Mouse (Mus musculus): ENCODE results near the gene Atxn2l. TPM values are rescaled to one million over a fixed set of nuclear protein-coding genes. Genes with fewer than 3 reads are reported as not detected.

Gene Atxn2l
- polyA plus RNA-seq (2014; fragmentation: Nextera tagmentation; extraction: Ambion mirVana): 68.5 and 68.9 TPM in 2 replicates

- Histone ChIP-seq H3K4me3 (ENCODE audit: low read depth, low read length) (peak within 1 kb of the TSS; percentile 100), H3K4me1 (ENCODE audit: control insufficient read depth, insufficient read depth, low read length) (peaks cover 10% of the 10 kb centered on the region), H3K27ac (ENCODE audit: low read depth, low read length) (peak within 1 kb of the TSS; percentile 99), H3K36me3 (ENCODE audit: control insufficient read depth, insufficient read depth, low read length) (peaks cover 27% of the 10 kb centered on the region), H3K9ac (replicated peaks; ENCODE audit: low read depth, low read length) (peak within 1 kb of the TSS; percentile 100), H3K9me3 (ENCODE audit: control insufficient read depth, low read length) (no peaks in the 10 kb centered on the region), H3K4me2 (ENCODE audit: low read depth, low read length) (peak within 1 kb of the TSS; percentile 62), H3K27me3 (ENCODE audit: control insufficient read depth, insufficient read depth, low read length) (no peaks in the 10 kb centered on the region)
- peak; percentile 85 for ATAC-seq (ENCODE audit: low read depth)
- under 1% methylated on average over 63 of the region's 72 CpGs for WGBS
These were observed at the start of gene Atxn2l for GRCm38 (mm10) chr7:126503273-126503878. TSS of gene Atxn2l (minus strand) at chr7:126503437.

- Histone ChIP-seq H3K9ac (replicated peaks; ENCODE audit: low read depth, low read length) (no peak overlapping the region), H3K36me3 (ENCODE audit: control insufficient read depth, insufficient read depth, low read length) (peaks cover 50% of the 10 kb centered on the region), H3K27me3 (ENCODE audit: control insufficient read depth, insufficient read depth, low read length) (no peaks in the 10 kb centered on the region), H3K9me3 (ENCODE audit: control insufficient read depth, low read length) (no peaks in the 10 kb centered on the region), H3K4me1 (ENCODE audit: control insufficient read depth, insufficient read depth, low read length) (no peaks in the 10 kb centered on the region), H3K4me3 (ENCODE audit: low read depth, low read length) (no peak overlapping the region), H3K4me2 (ENCODE audit: low read depth, low read length) (no peak overlapping the region), H3K27ac (ENCODE audit: low read depth, low read length) (no peak overlapping the region)
- WGBS: 96% methylated on average over 2 of the region's 2 CpGs
- no peak for ATAC-seq (ENCODE audit: low read depth)
These were observed 42.4 kb upstream of the Atxn2l start for GRCm38 (mm10) chr7:126545631-126546030.

GRCm38 (mm10) chr7:126541661-126542060 is 38.4 kb upstream of the Atxn2l start:
- WGBS: 87% methylated on average over 1 of the region's 1 CpGs
- Histone ChIP-seq H3K27ac (ENCODE audit: low read depth, low read length) (no peak overlapping the region), H3K9ac (replicated peaks; ENCODE audit: low read depth, low read length) (no peak overlapping the region), H3K4me1 (ENCODE audit: control insufficient read depth, insufficient read depth, low read length) (no peaks in the 10 kb centered on the region), H3K36me3 (ENCODE audit: control insufficient read depth, insufficient read depth, low read length) (peaks cover 13% of the 10 kb centered on the region), H3K4me2 (ENCODE audit: low read depth, low read length) (no peak overlapping the region), H3K4me3 (ENCODE audit: low read depth, low read length) (no peak overlapping the region), H3K9me3 (ENCODE audit: control insufficient read depth, low read length) (no peaks in the 10 kb centered on the region), H3K27me3 (ENCODE audit: control insufficient read depth, insufficient read depth, low read length) (0 out of 2 replicates have a peak, but pooled peaks cover 2% of the 10 kb centered on the region)
- no peak for ATAC-seq (ENCODE audit: low read depth)

DNA sequence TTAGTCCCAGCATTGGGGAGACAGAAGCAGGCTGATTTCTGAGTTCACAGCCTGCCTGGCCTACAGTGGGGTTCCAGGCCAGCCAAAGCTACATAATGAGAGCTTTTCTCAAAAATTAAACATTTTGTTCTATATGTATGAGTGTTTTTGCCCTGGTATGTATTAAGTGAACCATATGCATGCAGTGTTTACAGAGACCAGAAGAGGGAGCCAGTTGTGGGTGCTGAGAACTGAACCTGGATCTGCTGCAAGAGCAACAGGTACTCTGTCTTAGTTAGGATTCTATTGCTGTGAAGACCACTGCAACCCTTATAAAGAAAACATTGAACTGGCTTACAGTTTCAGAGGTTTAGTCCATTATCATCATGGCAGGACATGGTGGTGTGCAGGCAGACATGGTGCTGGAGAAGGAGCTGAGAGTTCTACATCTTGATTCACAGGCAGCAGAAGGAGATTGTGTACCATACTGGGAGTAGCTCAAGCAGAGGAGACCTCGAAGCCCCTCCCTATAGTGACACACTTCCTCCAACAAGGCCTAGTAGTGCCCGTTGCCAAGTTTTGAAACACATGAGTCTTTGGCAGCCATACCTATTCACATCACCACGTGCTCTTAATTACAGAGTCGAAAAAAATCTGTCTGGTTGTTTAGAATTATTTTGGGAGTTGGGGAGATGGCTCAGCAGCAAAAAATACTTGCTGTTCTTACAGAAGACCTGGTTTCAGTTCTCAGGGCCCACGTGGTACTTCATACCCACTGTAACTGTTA is 34.8 kb upstream of the Atxn2l start:
- Histone ChIP-seq H3K27me3 (ENCODE audit: control insufficient read depth, insufficient read depth, low read length) (peaks cover 6% of the 10 kb centered on the region; the same call in 1 of the 2 replicates), H3K9me3 (ENCODE audit: control insufficient read depth, low read length) (no peaks in the 10 kb centered on the region), H3K4me2 (ENCODE audit: low read depth, low read length) (no peak overlapping the region), H3K4me1 (ENCODE audit: control insufficient read depth, insufficient read depth, low read length) (no peaks in the 10 kb centered on the region), H3K4me3 (ENCODE audit: low read depth, low read length) (no peak overlapping the region), H3K27ac (ENCODE audit: low read depth, low read length) (no peak overlapping the region), H3K9ac (replicated peaks; ENCODE audit: low read depth, low read length) (no peak overlapping the region), H3K36me3 (ENCODE audit: control insufficient read depth, insufficient read depth, low read length) (no peaks in the 10 kb centered on the region)
- no peak for ATAC-seq (ENCODE audit: low read depth)
- 75% methylated on average over 5 of the region's 5 CpGs for WGBS

DNA sequence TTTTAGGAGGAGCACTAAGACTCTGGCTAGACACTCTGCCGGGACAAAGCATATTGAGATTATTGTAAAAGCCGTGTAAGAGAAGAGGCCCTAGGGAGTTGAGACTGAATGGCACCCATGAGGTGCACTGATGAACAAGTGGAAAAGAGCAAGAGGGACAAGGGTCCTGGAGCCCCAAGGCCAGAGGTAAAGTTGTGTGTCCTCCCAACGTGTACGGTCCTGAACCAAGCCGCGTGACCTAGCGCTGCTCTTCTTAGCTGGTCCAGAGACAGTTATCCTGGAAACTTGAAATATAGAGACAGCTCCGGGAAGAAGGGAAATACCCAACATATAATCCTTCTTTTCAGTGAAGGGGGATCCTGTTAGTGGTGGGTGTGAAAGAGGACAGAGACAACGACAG is 33.2 kb upstream of the Atxn2l start:
- no peak for ATAC-seq (ENCODE audit: low read depth)
- WGBS: 60% methylated on average over 9 of the region's 9 CpGs
- no peak overlapping the region; the same call in 1 of the 2 replicates for H3K9ac ChIP-seq (replicated peaks; ENCODE audit: low read depth, low read length)
- H3K9me3 ChIP-seq (ENCODE audit: control insufficient read depth, low read length): no peaks in the 10 kb centered on the region
- H3K4me1 ChIP-seq (ENCODE audit: control insufficient read depth, insufficient read depth, low read length): no peaks in the 10 kb centered on the region
- H3K4me3 ChIP-seq (ENCODE audit: low read depth, low read length): peak overlapping the region; percentile 38
- peak overlapping the region; percentile 87 for H3K4me2 ChIP-seq (ENCODE audit: low read depth, low read length)
- H3K36me3 ChIP-seq (ENCODE audit: control insufficient read depth, insufficient read depth, low read length): no peaks in the 10 kb centered on the region
- H3K27ac ChIP-seq (ENCODE audit: low read depth, low read length): no peak overlapping the region
- peaks cover 6% of the 10 kb centered on the region; the same call in 1 of the 2 replicates for H3K27me3 ChIP-seq (ENCODE audit: control insufficient read depth, insufficient read depth, low read length)

GRCm38 (mm10) chr7:126535766-126536165 is 32.5 kb upstream of the Atxn2l start:
- Histone ChIP-seq H3K27ac (ENCODE audit: low read depth, low read length) (no peak overlapping the region), H3K36me3 (ENCODE audit: control insufficient read depth, insufficient read depth, low read length) (no peaks in the 10 kb centered on the region), H3K4me3 (ENCODE audit: low read depth, low read length) (peak overlapping the region; percentile 38), H3K9me3 (ENCODE audit: control insufficient read depth, low read length) (no peaks in the 10 kb centered on the region), H3K27me3 (ENCODE audit: control insufficient read depth, insufficient read depth, low read length) (peaks cover 6% of the 10 kb centered on the region; the same call in 1 of the 2 replicates), H3K4me1 (ENCODE audit: control insufficient read depth, insufficient read depth, low read length) (no peaks in the 10 kb centered on the region), H3K9ac (replicated peaks; ENCODE audit: low read depth, low read length) (peak overlapping the region; percentile 54), H3K4me2 (ENCODE audit: low read depth, low read length) (peak overlapping the region; percentile 87)
- no peak for ATAC-seq (ENCODE audit: low read depth)
- WGBS: 2% methylated on average over 28 of the region's 28 CpGs

- H3K36me3 ChIP-seq (ENCODE audit: control insufficient read depth, insufficient read depth, low read length): no peaks in the 10 kb centered on the region
- H3K27me3 ChIP-seq (ENCODE audit: control insufficient read depth, insufficient read depth, low read length): peaks cover 6% of the 10 kb centered on the region; the same call in 1 of the 2 replicates
- 65% methylated on average over 1 of the region's 1 CpGs for WGBS
- no peaks in the 10 kb centered on the region for H3K9me3 ChIP-seq (ENCODE audit: control insufficient read depth, low read length)
- no peak overlapping the region for H3K4me2 ChIP-seq (ENCODE audit: low read depth, low read length)
- no peak overlapping the region for H3K9ac ChIP-seq (replicated peaks; ENCODE audit: low read depth, low read length)
- no peak for ATAC-seq (ENCODE audit: low read depth)
- no peak overlapping the region for H3K27ac ChIP-seq (ENCODE audit: low read depth, low read length)
- H3K4me3 ChIP-seq (ENCODE audit: low read depth, low read length): no peak overlapping the region
- H3K4me1 ChIP-seq (ENCODE audit: control insufficient read depth, insufficient read depth, low read length): no peaks in the 10 kb centered on the region
These were observed 30.2 kb upstream of the Atxn2l start for GRCm38 (mm10) chr7:126533434-126533833.

GRCm38 (mm10) chr7:126528166-126528577 is 24.9 kb upstream of the Atxn2l start:
- Histone ChIP-seq H3K4me2 (ENCODE audit: low read depth, low read length) (no peak overlapping the region), H3K9me3 (ENCODE audit: control insufficient read depth, low read length) (no peaks in the 10 kb centered on the region), H3K4me1 (ENCODE audit: control insufficient read depth, insufficient read depth, low read length) (no peaks in the 10 kb centered on the region), H3K27ac (ENCODE audit: low read depth, low read length) (peak overlapping the region; percentile 68), H3K4me3 (ENCODE audit: low read depth, low read length) (no peak overlapping the region), H3K36me3 (ENCODE audit: control insufficient read depth, insufficient read depth, low read length) (no peaks in the 10 kb centered on the region), H3K27me3 (ENCODE audit: control insufficient read depth, insufficient read depth, low read length) (no peaks in the 10 kb centered on the region), H3K9ac (replicated peaks; ENCODE audit: low read depth, low read length) (0 out of 2 replicates have a peak overlapping the region, but pooled peaks have one; percentile 32)
- peak; percentile 31 for ATAC-seq (ENCODE audit: low read depth)
- 5% methylated on average over 1 of the region's 1 CpGs for WGBS

- WGBS: 79% methylated on average over 3 of the region's 3 CpGs
- H3K36me3 ChIP-seq (ENCODE audit: control insufficient read depth, insufficient read depth, low read length): no peaks in the 10 kb centered on the region
- no peak overlapping the region for H3K9ac ChIP-seq (replicated peaks; ENCODE audit: low read depth, low read length)
These were observed 20.1 kb upstream of the Atxn2l start for GRCm38 (mm10) chr7:126523316-126523715.

More at GRCm38 (mm10) chr7:126523316-126523715, 20.1 kb upstream of the Atxn2l start:
- H3K4me1 ChIP-seq (ENCODE audit: control insufficient read depth, insufficient read depth, low read length): no peaks in the 10 kb centered on the region
- H3K4me2 ChIP-seq (ENCODE audit: low read depth, low read length): no peak overlapping the region
- no peaks in the 10 kb centered on the region for H3K9me3 ChIP-seq (ENCODE audit: control insufficient read depth, low read length)
- no peak overlapping the region for H3K4me3 ChIP-seq (ENCODE audit: low read depth, low read length)
- no peak overlapping the region for H3K27ac ChIP-seq (ENCODE audit: low read depth, low read length)
- ATAC-seq (ENCODE audit: low read depth): no peak
- no peaks in the 10 kb centered on the region for H3K27me3 ChIP-seq (ENCODE audit: control insufficient read depth, insufficient read depth, low read length)

All from neural tube, embryonic 14.5 days (tissue).